Mouse (Mus musculus) heart, adult 18-20 months (tissue): Measurements from ENCODE around the gene Lrsam1. TPM values are rescaled to one million over a fixed set of nuclear protein-coding genes. Genes with fewer than 3 reads are reported as not detected.
A peak's percentile ranks its signal among the peaks of the same experiment; 100 is the strongest.

Experiments
- DNase-seq, 2 experiments: peaks; one replicate each; pipeline ENCODE4 v3.0.0; 2021 to 2022; ENCODE audit warnings: mixed read lengths in 1 of 2
- total RNA-seq, 2 experiments: library from RNA; stranded (reverse); gene quantifications; 2 replicates each; pipeline ENCODE4 v1.2.3; 2021

The Lrsam1 gene
- total RNA-seq, 2 experiments from 2014 or later = 15.1 to 15.9 TPM

DNA sequence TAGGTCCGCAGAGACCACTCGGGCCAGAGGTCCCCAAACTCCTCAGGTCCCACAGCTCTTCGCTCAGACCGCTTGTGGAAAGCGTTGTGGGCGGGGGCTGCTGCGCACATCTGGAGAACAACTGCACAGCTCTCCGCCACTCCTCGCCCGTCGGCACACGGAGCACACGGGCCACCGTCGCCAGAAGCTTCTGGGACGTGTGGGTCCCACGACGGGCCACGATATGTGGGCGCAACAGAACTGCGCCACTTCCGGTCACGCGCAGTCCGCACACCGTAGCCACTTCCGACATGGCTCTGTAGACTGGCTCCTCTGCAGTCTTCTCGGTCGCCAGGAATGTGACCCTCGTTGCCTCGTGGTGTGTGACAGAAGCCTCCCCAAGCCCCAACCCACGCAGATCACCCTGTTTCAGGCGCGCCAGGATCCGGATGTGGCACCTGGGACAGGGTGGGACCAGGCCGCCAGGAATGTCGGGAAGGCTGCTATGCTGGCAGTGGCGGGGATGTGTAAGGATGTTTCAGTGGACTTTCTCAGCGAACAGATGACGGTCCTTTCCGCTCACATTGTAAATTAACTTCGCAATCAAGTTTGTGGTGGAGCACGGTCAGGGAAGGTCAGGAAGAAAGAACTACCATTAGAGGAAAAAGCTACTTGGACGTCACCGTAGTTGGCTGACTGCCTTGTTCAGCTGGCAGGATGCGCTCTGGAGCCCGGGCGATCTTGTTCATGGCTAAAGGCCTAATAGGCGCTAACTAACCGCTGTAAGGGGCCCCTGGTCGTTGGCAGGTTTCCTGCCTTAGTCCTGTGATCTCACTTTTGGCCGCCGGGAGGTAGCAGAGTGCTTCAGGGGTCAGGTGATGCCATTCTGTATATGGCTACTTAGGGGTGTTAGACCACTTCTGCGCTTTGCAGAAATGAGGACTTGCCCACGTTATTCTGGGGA lies 5.5 kb upstream of the Lrsam1 start:
- DNase-seq = peak; percentile 91 to 93

GRCm38 (mm10) chr2:32966184-32966688 lies 4.8 kb upstream of the Lrsam1 start:
- DNase-seq = no peak

GRCm38 (mm10) chr2:32965511-32966183 lies 4.2 kb upstream of the Lrsam1 start:
- DNase-seq = no peak

DNA sequence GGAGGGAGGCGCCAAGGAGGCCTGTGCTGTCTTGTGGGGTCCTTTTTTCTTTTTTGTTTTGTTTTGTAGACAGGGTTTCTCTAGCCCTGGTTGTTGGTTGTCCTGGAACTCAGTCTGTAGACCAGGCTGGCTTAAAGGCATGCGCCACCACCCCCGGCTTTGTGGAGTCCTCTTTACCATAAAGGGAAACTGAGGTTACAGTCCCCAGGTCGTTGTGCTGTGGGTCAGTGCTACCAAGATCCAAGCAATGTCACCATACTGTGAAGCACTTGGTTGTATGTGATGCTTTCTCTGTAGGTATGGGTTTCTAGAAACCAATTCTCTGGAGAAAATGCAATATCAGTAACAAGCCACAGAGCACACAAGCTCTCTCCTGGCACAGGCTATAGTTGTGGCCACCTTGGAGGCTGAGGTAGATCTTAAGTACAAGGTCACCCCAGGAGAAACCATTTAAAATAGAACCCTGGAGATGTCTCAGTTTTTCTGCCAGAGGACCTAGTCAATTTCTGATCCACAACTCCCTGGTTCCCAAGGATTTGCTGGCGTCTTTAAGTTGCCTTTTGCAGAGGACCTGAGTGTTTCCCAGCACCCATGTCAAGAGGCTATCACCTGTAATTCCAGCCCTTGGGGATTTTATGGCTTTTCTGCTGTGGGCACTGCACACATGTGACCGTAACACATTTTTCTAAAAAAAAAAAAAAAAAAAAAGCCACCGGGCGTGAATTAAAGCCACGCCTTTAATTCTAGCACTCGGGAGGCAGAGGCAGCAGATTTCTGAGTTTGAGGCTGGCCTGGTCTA lies 3.4 kb upstream of the Lrsam1 start:
- no peak for DNase-seq

DNA sequence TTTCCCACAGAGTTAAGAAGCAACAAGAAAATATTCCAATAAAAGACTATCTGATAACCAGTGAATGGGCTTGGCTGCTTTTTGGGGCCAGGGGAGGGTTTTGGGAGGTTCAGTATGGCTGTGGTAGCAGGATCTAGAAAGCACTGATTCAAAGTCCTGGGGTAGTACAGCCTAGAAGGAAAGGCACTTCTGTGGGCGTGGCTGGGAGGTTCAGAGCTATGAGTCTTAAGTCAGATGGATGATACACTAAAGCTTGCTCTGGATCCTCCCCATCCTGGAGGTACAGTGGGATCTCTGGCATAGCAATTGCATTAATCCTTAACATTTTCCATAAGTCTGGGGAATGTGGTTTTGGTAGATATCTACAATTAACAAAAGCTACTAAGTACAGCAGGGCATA lies 2.6 kb upstream of the Lrsam1 start:
- no peak for DNase-seq

- DNase-seq = no peak
These were observed 2.1 kb upstream of the Lrsam1 start for GRCm38 (mm10) chr2:32963544-32963943.

DNA sequence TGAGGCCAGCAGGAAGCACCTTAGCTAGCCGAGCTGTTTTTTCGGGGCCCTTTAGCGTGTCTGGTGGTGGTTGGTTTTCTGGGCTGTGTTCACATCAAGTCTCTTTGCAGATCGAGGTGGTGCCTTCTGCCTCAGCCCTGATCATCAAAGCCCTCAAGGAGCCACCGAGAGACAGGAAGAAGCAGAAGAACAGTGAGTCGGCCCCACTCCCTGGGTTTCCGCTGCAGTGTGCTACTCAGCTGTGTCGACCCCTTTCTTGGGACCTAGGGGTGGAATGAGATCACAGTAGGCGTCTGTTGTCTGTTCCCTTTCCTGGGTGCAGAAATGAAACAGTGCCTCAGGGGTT lies 1.4 kb upstream of the Lrsam1 start:
- DNase-seq = no peak

GRCm38 (mm10) chr2:32962062-32962874 lies 854 bp upstream of the Lrsam1 start:
- DNase-seq = peak in 1 of 2 experiments; percentile 20

DNA sequence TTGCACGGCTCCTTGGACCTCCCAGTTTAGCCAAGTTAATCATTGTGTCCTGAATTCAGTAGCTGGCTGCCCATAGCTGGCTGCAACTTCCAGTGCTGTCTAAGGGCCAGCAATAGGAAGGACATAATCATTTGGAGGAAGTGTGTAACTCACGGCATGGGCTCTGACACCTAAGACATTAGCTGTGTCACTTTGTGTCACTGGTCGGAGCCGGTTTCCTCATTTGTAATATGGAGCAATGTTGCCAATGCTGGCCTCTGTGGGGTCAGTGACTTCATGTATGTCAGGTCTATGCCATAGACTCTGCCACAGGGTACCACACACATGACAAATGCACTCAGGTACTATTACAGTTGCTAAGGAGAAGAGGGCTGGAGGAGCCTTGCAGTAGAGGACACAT lies 1.1 kb downstream of the Lrsam1 start:
- no peak for DNase-seq

- DNase-seq = no peak
These were observed 4.1 kb downstream of the Lrsam1 start for GRCm38 (mm10) chr2:32957344-32957743.

DNA sequence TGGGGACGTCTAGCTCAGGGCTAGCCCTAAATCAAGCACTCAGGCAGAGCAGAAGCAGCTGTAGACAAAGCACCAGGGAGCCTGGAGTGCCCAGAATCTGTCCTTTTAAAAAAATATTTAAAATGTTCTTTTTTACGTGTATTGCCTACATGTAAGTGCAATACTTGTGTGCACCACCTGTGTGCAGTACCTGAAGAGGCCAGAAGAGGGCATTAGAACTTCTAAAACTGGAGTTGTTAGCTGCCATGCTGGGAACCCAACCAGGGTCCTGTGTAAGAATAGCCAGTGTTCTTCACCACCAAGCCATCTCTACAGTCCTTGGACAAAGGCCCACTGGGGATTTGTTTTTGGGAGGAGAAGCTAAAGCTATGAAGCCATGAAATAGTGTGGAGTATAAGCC lies 6.8 kb downstream of the Lrsam1 start:
- DNase-seq = no peak

DNA sequence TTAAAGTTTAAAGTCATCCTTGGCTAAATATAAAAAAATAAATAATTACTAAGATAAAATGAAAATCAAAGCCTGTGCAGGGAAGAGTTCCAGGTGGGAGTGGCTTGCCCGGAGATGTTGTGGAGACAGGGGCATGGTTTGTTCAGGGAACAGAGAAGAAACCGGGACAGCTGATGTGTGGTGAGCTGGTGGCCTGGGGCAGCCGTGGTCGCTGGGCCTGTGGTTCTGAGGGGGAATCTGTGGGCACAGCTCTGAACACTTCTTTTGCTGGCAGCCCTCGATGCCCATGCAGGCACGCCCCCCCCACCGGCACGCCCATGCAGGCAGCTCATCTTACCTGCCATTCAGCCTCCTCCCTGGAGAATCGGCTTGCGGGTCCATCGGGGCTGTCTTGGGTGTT lies 14.0 kb downstream of the Lrsam1 start:
- DNase-seq = no peak

DNA sequence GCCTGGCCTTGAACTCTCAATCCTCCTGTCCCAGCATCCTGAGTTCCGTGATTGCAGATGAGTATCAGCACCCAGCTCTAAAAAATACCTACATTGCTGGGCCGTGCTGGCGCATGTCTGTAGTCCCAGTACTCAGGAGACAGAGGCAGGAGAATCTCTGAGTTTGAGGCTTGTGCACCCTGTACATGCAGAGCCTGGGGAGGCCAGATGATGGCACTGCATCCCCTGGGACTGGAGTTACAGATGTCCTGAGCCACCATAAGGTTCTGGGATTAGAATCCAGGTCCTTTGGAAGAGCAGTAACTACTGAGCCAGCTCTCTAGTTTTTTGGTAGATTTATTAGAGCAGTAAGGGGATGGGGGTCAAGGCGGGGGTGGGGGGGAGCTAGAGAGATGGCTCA lies 20.9 kb downstream of the Lrsam1 start:
- no peak for DNase-seq

GRCm38 (mm10) chr2:32939418-32939817 lies 22.0 kb downstream of the Lrsam1 start:
- peak in 1 of 2 experiments; percentile 56 for DNase-seq

GRCm38 (mm10) chr2:32938741-32939140 lies 22.7 kb downstream of the Lrsam1 start:
- DNase-seq = no peak

GRCm38 (mm10) chr2:32931730-32932129 lies 29.7 kb downstream of the Lrsam1 start:
- no peak for DNase-seq

DNA sequence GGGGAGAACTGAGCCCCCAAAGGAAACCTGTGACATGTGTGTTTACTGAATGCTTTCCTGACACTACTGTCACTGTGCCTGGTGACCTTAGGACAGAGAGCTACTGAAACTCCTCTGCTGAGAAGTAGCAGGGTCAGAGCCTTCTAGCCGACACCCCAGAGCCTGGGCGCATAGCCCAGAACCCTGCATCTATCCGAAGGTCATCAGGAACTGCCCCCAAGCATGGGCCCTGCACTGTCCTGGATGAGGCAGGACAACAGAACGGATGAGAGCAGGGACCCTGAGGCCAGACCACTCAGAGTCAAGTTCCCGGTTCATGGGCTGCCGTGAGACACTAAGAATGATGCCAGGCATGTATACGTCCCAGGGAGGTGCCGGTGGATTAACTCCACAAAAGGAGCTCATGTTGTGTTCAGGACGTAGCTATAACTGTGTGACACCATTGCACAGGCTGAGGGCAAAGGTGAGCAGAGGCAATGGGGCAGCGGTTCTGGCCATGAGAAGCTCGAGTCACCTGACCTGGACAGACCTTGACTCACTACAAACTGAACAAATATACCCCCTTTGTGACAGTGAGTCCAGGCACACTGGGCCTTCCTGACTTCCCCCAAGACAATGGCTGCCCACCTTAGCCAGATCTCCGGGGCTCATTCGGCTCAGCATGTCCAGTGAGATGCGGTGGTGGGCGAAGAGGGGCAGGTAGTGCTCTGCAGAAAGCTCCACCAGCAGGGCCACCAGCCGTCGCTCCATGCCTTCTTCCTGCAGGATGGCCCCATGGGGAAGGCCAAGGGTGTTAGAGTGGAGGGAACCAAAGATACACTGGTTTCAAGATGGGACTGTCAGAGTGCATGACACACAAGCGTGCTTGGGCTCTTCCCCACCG lies 32.2 kb downstream of the Lrsam1 start:
- DNase-seq = no peak

DNA sequence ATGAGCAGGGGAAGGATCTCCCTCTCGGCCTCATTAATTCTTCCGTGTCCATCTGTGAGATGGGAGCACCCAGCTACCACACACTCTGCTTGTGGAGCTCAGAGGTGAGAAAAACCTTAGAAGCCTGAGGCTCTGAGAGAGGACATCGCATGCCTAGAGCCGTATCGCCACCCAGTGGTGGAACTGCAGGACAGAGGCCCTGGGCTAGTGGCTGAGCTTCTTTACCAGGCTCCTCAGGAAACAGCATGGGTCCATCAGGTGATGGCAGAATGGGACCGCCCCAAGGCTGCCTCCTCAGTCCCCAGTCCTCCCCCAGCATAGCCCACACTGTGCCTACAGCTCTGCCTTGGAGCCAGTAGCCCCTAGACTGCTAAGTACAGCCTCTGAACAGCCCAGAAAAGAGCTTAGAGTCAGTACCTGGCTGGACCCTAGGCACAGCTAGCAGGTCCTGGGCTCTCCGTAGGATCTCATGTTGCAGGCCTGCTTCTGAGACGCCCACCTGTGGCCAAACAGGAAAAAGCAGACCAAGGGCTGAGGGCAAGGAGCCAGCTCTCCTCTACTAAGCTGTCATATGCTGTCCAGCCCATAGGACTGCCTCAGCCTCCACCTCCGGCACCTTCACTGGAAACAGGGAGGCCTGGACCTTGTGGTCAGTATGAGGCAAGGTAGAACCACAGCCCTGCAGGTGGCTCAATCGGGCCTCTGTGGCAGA lies 33.0 kb downstream of the Lrsam1 start:
- DNase-seq = peak; percentile 76 to 83

DNA sequence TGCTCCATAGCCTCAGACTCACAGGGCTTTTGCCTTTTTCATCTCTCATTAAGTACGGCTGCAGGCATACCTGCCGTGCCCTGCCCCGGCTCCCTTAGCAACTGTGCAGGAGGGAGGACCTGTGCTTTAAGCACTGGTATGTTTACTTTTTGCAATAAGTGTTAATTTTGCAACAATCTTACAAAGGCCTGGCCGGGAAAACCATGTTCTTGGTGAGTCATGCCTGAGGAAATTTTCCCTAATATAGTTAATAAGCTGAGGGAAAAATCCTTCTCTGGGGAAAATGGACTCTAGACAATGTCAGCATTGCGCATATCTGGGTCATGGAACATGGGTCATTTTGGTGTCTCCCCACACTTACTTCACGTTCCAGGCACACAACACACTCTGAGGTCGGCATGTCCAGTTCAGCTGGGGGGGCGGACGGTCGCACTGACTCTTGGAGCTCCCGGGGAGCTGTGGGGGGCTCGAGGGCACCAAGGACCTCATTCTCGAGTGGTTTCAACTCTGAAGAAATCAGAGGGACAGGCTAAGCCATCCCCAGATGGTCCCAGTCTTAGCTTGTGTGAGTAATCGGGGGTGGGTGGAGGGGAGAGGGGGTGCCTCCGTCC lies 33.7 kb downstream of the Lrsam1 start:
- peak in 1 of 2 experiments; percentile 44 for DNase-seq
